Mouse (Mus musculus) cerebellum, adult 2 months (tissue): ENCODE results near the gene Rb1.

Source experiments
- CTCF ChIP-seq: fragments of 200-500 bp; IDR thresholded peaks from 2 replicates; pipeline ENCODE4 v1.5.1; 2011; ENCODE audit warnings: low read depth, mild to moderate bottlenecking, control low read depth, low read length, moderate library complexity, borderline replicate concordance; ENCODE audit not compliant: insufficient read depth
- POLR2A ChIP-seq: fragments of 200-500 bp; IDR thresholded peaks from 2 replicates; pipeline ENCODE4 v1.6.1; 2011; ENCODE audit warnings: low read length, control low read depth, borderline replicate concordance; ENCODE audit not compliant: insufficient read depth

DNA sequence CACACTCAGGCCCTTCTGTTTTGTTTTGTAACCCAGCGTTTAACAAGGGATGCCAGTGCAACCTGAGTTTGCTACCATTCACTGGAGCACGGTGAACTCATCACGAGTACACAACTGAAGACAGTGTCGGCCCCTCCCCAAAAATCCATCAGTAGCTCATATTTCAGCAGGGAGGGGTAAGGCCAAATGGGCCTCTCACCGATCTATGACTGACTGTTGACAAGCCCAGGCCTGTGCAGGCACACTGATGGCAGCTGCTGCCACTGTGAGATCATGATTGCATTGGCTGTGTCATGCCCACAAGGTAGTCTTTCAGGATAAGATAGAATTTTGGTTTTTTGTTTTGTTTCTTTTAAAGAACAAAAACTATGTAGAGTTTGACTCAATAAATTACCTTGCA lies 12.2 kb downstream of the Rb1 start:
- TF ChIP-seq CTCF (no peak), POLR2A (no peak)
